8 mouse cellular contexts compared by ENCODE assay signal in genomic region chr8:85083108-85083813, GRCm38 (mm10). TPM values are rescaled to one million over a fixed set of nuclear protein-coding genes. Genes with fewer than 3 reads are reported as not detected.
DNase-seq lines count a peak whose midpoint lies in the region; ATAC-seq and TF ChIP-seq lines count a peak whose summit lies in the region.

Gene Man2b1, plus strand, starts transcription at chr8:85083270.

- peak within 1 kb of the TSS; percentile 74 for H3K9ac ChIP-seq in ES-E14 (ENCODE audit: insufficient read depth, low read depth, low read length, poor library complexity, severe bottlenecking)
- peak within 1 kb of the TSS; percentile 70 for H3K9ac ChIP-seq in forebrain, embryonic 16.5 days (replicated peaks; ENCODE audit: low read depth, low read length)
- H3K9ac ChIP-seq in lung, embryonic 15.5 days = peak within 1 kb of the TSS; percentile 68

- peak; percentile 91 for DNase-seq in ES-E14 (ENCODE audit: low read depth, low spot score)
- DNase-seq in cerebellum, adult 11-12 months = peak; percentile 89
- peak; percentile 85 to 86 for DNase-seq in heart, postnatal 36 days
- peak; percentile 82 to 86 for DNase-seq in layer of hippocampus, adult 8-10 months (ENCODE audit: low spot score in 2 of 2)
- peak; percentile 88 for DNase-seq in ovary, adult 18-20 months (ENCODE audit: low spot score)
- peak; percentile 87 for DNase-seq in thymus, postnatal 0 days (ENCODE audit: low spot score)

- no peaks in the 10 kb centered on the region for H3K9me3 ChIP-seq in ES-E14 (ENCODE audit: control insufficient read depth, insufficient read depth, low read depth, low read length)
- no peaks in the 10 kb centered on the region for H3K9me3 ChIP-seq in forebrain, embryonic 16.5 days (ENCODE audit: control insufficient read depth, low read length)
- H3K9me3 ChIP-seq in lung, embryonic 15.5 days = no peaks in the 10 kb centered on the region

- peaks cover 2 to 10% of the 10 kb centered on the region in 2 experiments; a peak in 3 of 4 replicates for H3K4me1 ChIP-seq in ES-E14 (ENCODE audit: control insufficient read depth in 2 of 2, insufficient read depth in 2 of 2, low read length in 2 of 2, poor library complexity in 1 of 2)
- H3K4me1 ChIP-seq in forebrain, embryonic 16.5 days (replicated peaks; ENCODE audit: control insufficient read depth, insufficient read depth, low read length) = peaks cover 34% of the 10 kb centered on the region
- peaks cover 23% of the 10 kb centered on the region for H3K4me1 ChIP-seq in lung, embryonic 15.5 days

- peak; percentile 84 for ATAC-seq in forebrain, embryonic 16.5 days
- ATAC-seq in lung, embryonic 15.5 days (ENCODE audit: borderline replicate concordance, extremely low read depth, low FRiP score, low TSS enrichment) = peak; percentile 91

- H3K27ac ChIP-seq in ES-E14 (ENCODE audit: insufficient read depth, low read depth, low read length, poor library complexity, severe bottlenecking) = no peak within 1 kb of the TSS
- no peak within 1 kb of the TSS for H3K27ac ChIP-seq in forebrain, embryonic 16.5 days (ENCODE audit: low read length)
- H3K27ac ChIP-seq in lung, embryonic 15.5 days = 0 out of 2 replicates have a peak within 1 kb of the TSS, but pooled peaks have one; percentile 49

- in situ Hi-C loops in ES-E14 (cut with MboI; ENCODE audit: low sequenced_read_pairs in 2 of 2, unreplicated experiment in 2 of 2) = no loop called here

- intact Hi-C loops in heart, postnatal 36 days (cut with DNase I) = loop anchor here (10.0 kb wide), 2 partner anchors 212 to 322 kb away; partner anchors contain the start of genes Orc6 and Vps35

- under 1% methylated on average over 30 of the region's 30 CpGs for WGBS in forebrain, embryonic 16.5 days
- under 1% methylated on average over 30 of the region's 30 CpGs for WGBS in lung, embryonic 15.5 days

- H3K4me3 ChIP-seq in ES-E14 (ENCODE audit: insufficient read depth in 1 of 2, low read depth in 1 of 2, low read length in 2 of 2, poor library complexity in 1 of 2, severe bottlenecking in 1 of 2) = peak within 1 kb of the TSS; percentile 74 to 97
- H3K4me3 ChIP-seq in forebrain, embryonic 16.5 days (replicated peaks; ENCODE audit: low read length) = peak within 1 kb of the TSS; percentile 67
- peak within 1 kb of the TSS; percentile 76 for H3K4me3 ChIP-seq in lung, embryonic 15.5 days

- no peaks in the 10 kb centered on the region for H3K27me3 ChIP-seq in forebrain, embryonic 16.5 days (replicated peaks; ENCODE audit: control insufficient read depth, insufficient read depth, low read length)
- H3K27me3 ChIP-seq in lung, embryonic 15.5 days = no peaks in the 10 kb centered on the region

- peak within 1 kb of the TSS; percentile 86 for H3K4me2 ChIP-seq in forebrain, embryonic 16.5 days (ENCODE audit: low read length)
- peak within 1 kb of the TSS; percentile 93 for H3K4me2 ChIP-seq in lung, embryonic 15.5 days

- peaks cover 3% of the 10 kb centered on the region; the same call in 1 of the 2 replicates for H3K36me3 ChIP-seq in ES-E14 (ENCODE audit: control insufficient read depth, insufficient read depth, low read length, poor library complexity, severe bottlenecking)
- H3K36me3 ChIP-seq in forebrain, embryonic 16.5 days (ENCODE audit: control insufficient read depth, insufficient read depth) = peaks cover 5% of the 10 kb centered on the region
- peaks cover 23% of the 10 kb centered on the region for H3K36me3 ChIP-seq in lung, embryonic 15.5 days

TF ChIP-seq in ES-E14, 5 proteins besides CTCF, POLR2A, EP300 and RAD21:
- TF ChIP-seq MAFK (IDR thresholded peaks at IDR 0.05; ENCODE audit: insufficient read depth, low read depth, low read length) (no peak), HCFC1 (IDR thresholded peaks at IDR 0.05; ENCODE audit: borderline replicate concordance, insufficient read depth, low read length) (no peak), ZC3H11A (IDR thresholded peaks at IDR 0.05; ENCODE audit: borderline replicate concordance, low read depth, low read length) (no peak), ZNF384 (IDR thresholded peaks at IDR 0.05; ENCODE audit: low read depth, low read length) (no peak), CHD2 (IDR thresholded peaks at IDR 0.05; ENCODE audit: low read depth, low read length) (no peak)

RNA-seq across cellular contexts. Expression of gene Man2b1, which starts in this region (rescaled TPM):
- 40.2 and 78.2 TPM in 2 replicates for total RNA-seq in ES-E14 (2012; rRNA removed)
- polyA plus RNA-seq in forebrain, embryonic 16.5 days (2015; fragmentation: Nextera tagmentation; extraction: Ambion mirVana) = 15.6 and 17.7 TPM in 2 replicates
- 10 to 100 TPM; 31.0 to 31.3 TPM for total RNA-seq in heart, postnatal 36 days (2021)
- 10 to 100 TPM; 33.4 to 98.9 (median 68.8) TPM for total RNA-seq in layer of hippocampus, adult 8-10 months (2022)
- polyA plus RNA-seq in lung, embryonic 15.5 days (2015; fragmentation: Nextera tagmentation; extraction: Ambion mirVana) = 35.9 and 40.1 TPM in 2 replicates
- polyA plus RNA-seq in thymus, postnatal 0 days (2015; fragmentation: Nextera tagmentation; extraction: Ambion mirVana) = 64.0 and 68.4 TPM in 2 replicates
